8 mouse cellular contexts compared by ENCODE assay signal in the genomic region with DNA sequence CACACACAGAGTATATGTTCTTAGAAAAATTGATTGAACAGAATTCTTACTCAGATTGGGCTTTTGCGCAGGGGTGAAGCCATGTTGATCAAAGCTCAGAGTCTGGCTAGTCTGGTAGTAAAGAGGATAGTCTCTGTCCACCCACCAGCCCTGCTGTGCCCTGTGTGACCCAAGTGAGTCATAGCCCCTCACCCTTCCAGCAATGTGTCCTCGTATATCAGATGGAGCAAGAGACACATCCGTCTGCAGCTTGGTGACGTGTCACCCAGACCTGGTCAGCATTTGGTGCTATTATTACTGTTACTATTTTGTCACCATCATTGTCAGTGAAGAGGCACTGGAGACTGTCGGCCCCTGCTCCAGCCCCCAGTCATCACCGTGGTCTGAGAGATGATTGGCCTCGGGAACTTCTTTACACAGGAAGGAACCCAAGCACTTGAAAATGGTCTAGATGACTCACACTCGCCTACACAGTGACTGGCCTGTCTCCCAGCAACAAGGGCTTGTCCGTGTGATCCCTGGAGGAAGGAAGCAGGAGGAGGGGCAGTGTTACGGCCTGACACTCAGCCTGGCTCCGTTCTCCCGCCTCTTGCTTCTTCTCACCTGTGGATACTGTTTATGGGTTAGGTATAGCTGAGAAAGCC. TPM values are rescaled to one million over a fixed set of nuclear protein-coding genes. Genes with fewer than 3 reads are reported as not detected.
DNase-seq lines count a peak whose midpoint lies in the region; ATAC-seq lines count a peak whose summit lies in the region.

No protein-coding gene starts in this region.

- WGBS in liver, embryonic 16.5 days (ENCODE audit: insufficient replicate concordance), result 46% methylated on average over 12 of the region's 12 CpGs
- 84% methylated on average over 12 of the region's 12 CpGs for WGBS in midbrain, embryonic 16.5 days

- H3K4me3 ChIP-seq in liver, embryonic 16.5 days (ENCODE audit: low read depth, low read length), result no peak overlapping the region
- no peak overlapping the region for H3K4me3 ChIP-seq in midbrain, embryonic 16.5 days (ENCODE audit: low read depth, low read length)

- no peaks in the 10 kb centered on the region for H3K4me1 ChIP-seq in liver, embryonic 16.5 days (ENCODE audit: control insufficient read depth, low read depth, low read length)
- no peaks in the 10 kb centered on the region for H3K4me1 ChIP-seq in midbrain, embryonic 16.5 days (ENCODE audit: control insufficient read depth, insufficient read depth, low read length)

- no peak overlapping the region for H3K27ac ChIP-seq in liver, embryonic 16.5 days (ENCODE audit: low read length)
- no peak overlapping the region for H3K27ac ChIP-seq in midbrain, embryonic 16.5 days (ENCODE audit: low read length)

- H3K9ac ChIP-seq in liver, embryonic 16.5 days (ENCODE audit: low read depth, low read length), result no peak overlapping the region
- H3K9ac ChIP-seq in midbrain, embryonic 16.5 days (ENCODE audit: low read depth, low read length), result no peak overlapping the region

- peak; percentile 95 for DNase-seq in 3T3-L1 (ENCODE audit: low read depth, low spot score)
- DNase-seq in adrenal gland, postnatal 10 days, result peak; percentile 60
- peak; percentile 71 to 72 for DNase-seq in heart, postnatal 10 days
- no peak for DNase-seq in left cerebral cortex, postnatal 4 days
- no peak for DNase-seq in layer of hippocampus, adult 11-12 months (ENCODE audit: low spot score)

- H3K36me3 ChIP-seq in liver, embryonic 16.5 days (ENCODE audit: control insufficient read depth, insufficient read depth), result no peaks in the 10 kb centered on the region
- H3K36me3 ChIP-seq in midbrain, embryonic 16.5 days (ENCODE audit: control insufficient read depth, insufficient read depth, low read length), result peaks cover 25% of the 10 kb centered on the region

- ATAC-seq in liver, embryonic 16.5 days (ENCODE audit: low read depth), result peak; percentile 43; the same call in 1 of the 2 replicates
- ATAC-seq in activated CD4-positive, CD25-positive, alpha-beta regulatory T cell, adult 4 months, result no peak
- ATAC-seq in midbrain, embryonic 16.5 days, result no peak

- H3K4me2 ChIP-seq in liver, embryonic 16.5 days (ENCODE audit: low read depth, low read length), result no peak overlapping the region
- no peak overlapping the region for H3K4me2 ChIP-seq in midbrain, embryonic 16.5 days (ENCODE audit: low read length)

- H3K27me3 ChIP-seq in liver, embryonic 16.5 days (ENCODE audit: control insufficient read depth, insufficient read depth, low read depth, low read length), result no peaks in the 10 kb centered on the region
- H3K27me3 ChIP-seq in midbrain, embryonic 16.5 days (ENCODE audit: control insufficient read depth, insufficient read depth, low read depth, low read length), result no peaks in the 10 kb centered on the region

- intact Hi-C loops in heart, postnatal 10 days (cut with DNase I), result no loop called here
- intact Hi-C loops in left cerebral cortex, postnatal 4 days (cut with DNase I), result no loop called here

- H3K9me3 ChIP-seq in liver, embryonic 16.5 days (replicated peaks; ENCODE audit: control insufficient read depth, low read length), result no peaks in the 10 kb centered on the region
- no peaks in the 10 kb centered on the region for H3K9me3 ChIP-seq in midbrain, embryonic 16.5 days (replicated peaks; ENCODE audit: control insufficient read depth, low read length, poor library complexity, severe bottlenecking)

RNA-seq across cellular contexts. Expression of gene Specc1l, which starts 41.5 kb away (rescaled TPM):
- 10 to 100 TPM; 43.4 to 49.3 TPM for total RNA-seq in adrenal gland, postnatal 10 days (2021)
- total RNA-seq in heart, postnatal 10 days (2021), result 10 to 100 TPM; 36.9 to 49.4 TPM
- 5.6 and 6.7 TPM in 2 replicates for polyA plus RNA-seq in liver, embryonic 16.5 days (2015; fragmentation: Nextera tagmentation; extraction: Ambion mirVana)
- 10 to 100 TPM; 10.4 to 14.0 TPM for polyA plus RNA-seq in activated CD4-positive, CD25-positive, alpha-beta regulatory T cell, adult 4 months (2017; shearing (Covaris generic))
- total RNA-seq in left cerebral cortex, postnatal 4 days (2021), result 10 to 100 TPM; 53.3 to 58.4 TPM
- 30.9 and 33.5 TPM in 2 replicates for polyA plus RNA-seq in midbrain, embryonic 16.5 days (2015; fragmentation: Nextera tagmentation; extraction: Ambion mirVana)

Comparison
In these comparisons a context has a peak if more than half of its experiments do, and no peak if none do; other contexts are left out.
1. DNase-seq: peak in 3T3-L1 (single experiment), adrenal gland, postnatal 10 days (single experiment) and heart, postnatal 10 days (2 of 2); none in left cerebral cortex, postnatal 4 days (single experiment) and layer of hippocampus, adult 11-12 months (single experiment).